Mouse (Mus musculus) heart, adult 2 months (tissue): ENCODE results near the gene Trpv4. TPM values are rescaled to one million over a fixed set of nuclear protein-coding genes. Genes with fewer than 3 reads are reported as not detected.

Experiments used
- DNase-seq, 2 experiments: peaks; one replicate each; pipeline ENCODE4 v3.0.0; 2021
- H3K27ac ChIP-seq: fragments of 200-600 bp; 2 replicates; pipeline ENCODE4 v1.8.1; 2022
- H3K27me3 ChIP-seq: fragments of 200-500 bp; 2 replicates; pipeline ENCODE4 v1.6.1; 2012; ENCODE audit warnings: mild to moderate bottlenecking, low read length, inconsistent platforms, mixed read lengths; ENCODE audit not compliant: control insufficient read depth, insufficient read depth
- H3K36me3 ChIP-seq: fragments of 200-500 bp; 2 replicates; pipeline ENCODE4 v1.6.1; 2012; ENCODE audit warnings: low read length, inconsistent platforms; ENCODE audit not compliant: control insufficient read depth, insufficient read depth
- H3K4me1 ChIP-seq: fragments of 200-500 bp; 2 replicates; pipeline ENCODE4 v1.6.1; 2011; ENCODE audit warnings: low read length; ENCODE audit not compliant: control insufficient read depth, insufficient read depth
- H3K4me3 ChIP-seq: fragments of 200-600 bp; 2 replicates; pipeline ENCODE4 v1.8.1; 2022
- H3K79me2 ChIP-seq: fragments of 200-500 bp; replicated peaks from 2 replicates; pipeline ENCODE4 v1.6.1; 2012; ENCODE audit warnings: mild to moderate bottlenecking, inconsistent platforms, low read length, moderate library complexity, mixed read lengths; ENCODE audit not compliant: control insufficient read depth, insufficient read depth
- H3K9ac ChIP-seq: fragments of 200-500 bp; 2 replicates; pipeline ENCODE4 v1.6.1; 2012; ENCODE audit warnings: low read depth, mild to moderate bottlenecking, control low read depth, inconsistent platforms, low read length, mixed read lengths
- CTCF ChIP-seq: fragments of 200-600 bp; IDR thresholded peaks from 2 replicates; pipeline ENCODE4 v1.8.1; 2022; ENCODE audit warnings: antibody characterized with exemption, mild to moderate bottlenecking, moderate library complexity
- EP300 ChIP-seq: fragments of 200-500 bp; IDR thresholded peaks from 2 replicates; pipeline ENCODE4 v1.6.1; 2011; ENCODE audit warnings: low read depth, low read length, control low read depth; ENCODE audit not compliant: insufficient read depth
- POLR2A ChIP-seq: fragments of 200-500 bp; IDR thresholded peaks from 2 replicates; pipeline ENCODE4 v1.6.1; 2011; ENCODE audit warnings: mild to moderate bottlenecking, low read depth, low read length, control low read depth; ENCODE audit not compliant: insufficient read depth
- WGBS: fragments of 180-500 bp; shearing (Covaris S2); methylation state at CpG from one replicate; pipeline ENCODE4 v1.1.7; 2018; 5-methylcytosine and 5-hydroxymethylcytosine counted together
- intact Hi-C: fragments of 180-260 bp; cut with DNase I; formaldehyde crosslinking; loops from one replicate; pipeline ENCODE4 v1.15.1; 2025
- polyA plus RNA-seq: library from polyadenylated mRNA; depleted of rRNA; stranded (reverse); fragments of >200 nt; gene quantifications from 2 replicates; pipeline ENCODE4 v1.2.3, GENCODE M21; 2012
- total RNA-seq, 2 experiments: library from RNA; stranded (reverse); gene quantifications; 2 replicates each; pipeline ENCODE4 v1.2.3; 2021

Gene Trpv4
- total and polyA plus RNA-seq, 3 experiments = 3.6 to 7.5 (median 5.1) TPM

DNA sequence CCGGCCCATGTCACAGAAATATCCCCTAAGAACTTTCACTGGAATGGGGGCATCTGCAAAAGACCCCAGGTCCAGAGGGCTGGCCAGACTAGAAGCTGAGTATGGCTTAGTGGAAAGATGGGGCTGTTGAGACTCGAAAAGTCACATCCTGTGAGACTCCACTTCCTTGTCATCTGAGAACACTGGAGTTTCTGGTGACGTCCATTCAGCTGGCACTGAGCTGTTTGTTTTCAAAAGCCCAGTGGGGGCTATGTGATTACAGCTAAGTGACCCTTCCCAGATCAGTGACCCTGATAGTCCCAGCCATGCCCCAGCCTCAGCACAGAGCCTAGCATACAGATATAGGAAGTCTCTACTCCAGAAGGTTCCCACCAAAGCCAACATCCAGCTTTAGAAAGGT lies 6.8 kb downstream of the Trpv4 start:
- no peak for TF ChIP-seq POLR2A
- no peak for TF ChIP-seq CTCF
- TF ChIP-seq EP300 = no peak
- peak overlapping the region; percentile 23; the same call in 1 of the 2 replicates for H3K9ac ChIP-seq
- peaks cover 11% of the 10 kb centered on the region for H3K4me1 ChIP-seq
- no peaks in the 10 kb centered on the region for H3K36me3 ChIP-seq
- no peak for DNase-seq
- no peaks in the 10 kb centered on the region for H3K27me3 ChIP-seq
- H3K27ac ChIP-seq = peak overlapping the region; percentile 13
- no peak overlapping the region for H3K4me3 ChIP-seq
- 33% methylated on average over 3 of the region's 3 CpGs for WGBS
- no peaks in the 10 kb centered on the region for H3K79me2 ChIP-seq
- intact Hi-C loops = loop anchor here (2.0 kb wide), 1 partner anchor 15 kb away; no protein-coding TSS in a partner anchor

DNA sequence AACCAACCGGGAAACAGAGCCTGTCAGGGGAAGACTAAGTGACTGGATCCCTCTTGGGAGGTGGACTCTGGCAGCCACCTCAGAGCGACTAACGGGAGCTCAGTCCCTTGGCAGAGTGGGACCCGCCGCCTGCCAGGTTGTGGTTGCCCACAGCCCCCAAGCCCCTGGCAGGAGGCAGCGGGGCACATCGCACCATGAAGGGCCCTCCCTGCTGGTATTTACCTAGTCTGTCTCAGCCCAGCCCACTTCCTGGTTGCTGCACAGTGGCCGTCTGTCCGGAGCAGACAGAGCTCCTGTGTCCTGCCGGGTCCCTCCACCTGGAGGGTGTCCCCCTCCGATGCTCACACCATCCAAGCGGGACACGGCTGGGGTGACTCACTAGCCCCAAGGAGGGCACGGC lies 7.2 kb downstream of the Trpv4 start:
- H3K9ac ChIP-seq = peak overlapping the region; percentile 23; the same call in 1 of the 2 replicates
- H3K4me3 ChIP-seq = no peak overlapping the region
- H3K27me3 ChIP-seq = no peaks in the 10 kb centered on the region
- H3K4me1 ChIP-seq = peaks cover 11% of the 10 kb centered on the region
- 33% methylated on average over 14 of the region's 14 CpGs for WGBS
- no peaks in the 10 kb centered on the region for H3K36me3 ChIP-seq
- peak overlapping the region; percentile 13 for H3K27ac ChIP-seq
- intact Hi-C loops = loop anchor here (2.0 kb wide), 1 partner anchor 16 kb away; no protein-coding TSS in a partner anchor
- H3K79me2 ChIP-seq = no peaks in the 10 kb centered on the region
- DNase-seq = no peak
- TF ChIP-seq CTCF (no peak), EP300 (no peak), POLR2A (no peak)

DNA sequence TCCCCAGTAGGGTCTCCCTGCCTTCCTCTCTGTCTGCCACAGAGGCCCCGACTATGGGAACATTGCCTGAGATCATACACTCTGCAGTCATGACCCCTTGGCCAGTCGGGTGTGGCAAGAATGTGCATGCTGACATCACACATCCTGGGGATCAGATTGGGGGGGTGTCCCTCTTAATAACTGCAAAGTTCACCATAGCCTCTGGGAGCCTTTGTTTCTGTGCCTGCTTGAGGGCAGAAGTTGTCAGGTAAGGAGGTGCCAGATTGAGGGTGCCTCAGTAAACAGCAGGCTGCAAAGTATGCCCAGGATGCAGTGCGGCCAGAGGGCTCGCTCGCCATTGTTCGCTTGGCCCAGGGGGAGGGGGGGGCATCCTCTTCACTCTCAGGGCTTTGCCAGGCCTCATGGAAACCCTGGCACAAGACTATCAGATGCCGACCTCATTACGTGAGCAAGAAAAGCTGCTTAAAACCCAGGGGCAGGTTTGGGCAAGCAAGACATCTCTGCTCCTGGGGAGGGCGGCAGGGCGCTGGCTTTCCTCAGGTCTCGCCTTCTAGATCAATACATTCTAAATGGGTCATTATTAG lies 9.4 kb downstream of the Trpv4 start:
- intact Hi-C loops = no loop called here
- 71% methylated on average over 11 of the region's 11 CpGs for WGBS
- no peaks in the 10 kb centered on the region for H3K27me3 ChIP-seq

DNA sequence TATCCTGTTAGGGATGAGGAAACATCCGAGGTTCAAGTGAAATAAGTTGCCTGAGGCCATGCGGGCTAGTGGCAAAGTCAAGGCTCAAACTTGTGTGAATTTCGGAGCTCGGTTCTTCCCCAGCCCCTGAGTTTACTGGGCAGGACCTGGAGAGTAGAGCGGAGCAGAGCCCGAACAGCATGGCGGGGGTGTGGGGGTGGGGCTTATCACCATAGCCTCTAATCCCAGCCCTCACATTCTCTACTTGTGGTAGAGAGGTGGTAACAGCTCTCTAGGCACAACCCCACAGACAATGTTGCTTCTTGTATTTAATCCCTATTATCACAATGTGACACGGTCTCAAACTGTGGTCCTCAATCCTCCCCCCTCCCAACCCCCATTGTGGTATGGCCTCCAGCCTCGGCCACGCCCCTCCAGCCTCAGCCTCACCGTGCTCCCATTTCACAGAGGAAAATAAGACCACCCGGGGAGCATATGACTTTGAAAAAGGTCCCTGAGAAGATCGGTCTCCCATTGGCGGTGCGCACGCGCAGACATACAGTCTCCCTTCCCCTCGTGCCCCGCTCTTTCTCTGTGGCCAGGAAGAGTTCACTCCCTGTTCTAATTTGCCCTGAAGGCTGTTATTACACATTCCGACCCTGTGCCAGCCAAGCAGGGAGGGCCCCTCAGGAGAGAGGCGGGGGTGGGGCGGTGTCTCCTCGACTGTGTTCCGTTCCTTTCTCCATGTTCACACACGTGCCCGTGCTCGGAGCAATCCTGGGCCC lies 10.8 kb downstream of the Trpv4 start:
- H3K4me1 ChIP-seq = peaks cover 1% of the 10 kb centered on the region
- H3K9ac ChIP-seq = peak overlapping the region; percentile 32
- 8% methylated on average over 27 of the region's 27 CpGs for WGBS
- no peak for TF ChIP-seq EP300
- no peak for TF ChIP-seq POLR2A
- H3K79me2 ChIP-seq = no peaks in the 10 kb centered on the region
- intact Hi-C loops = no loop called here
- H3K27me3 ChIP-seq = no peaks in the 10 kb centered on the region
- H3K36me3 ChIP-seq = no peaks in the 10 kb centered on the region
- peak; percentile 49 to 50 for DNase-seq
- H3K4me3 ChIP-seq = no peak overlapping the region; the same call in 1 of the 2 replicates
- 0 out of 2 replicates have a peak overlapping the region, but pooled peaks have one; percentile 10 for H3K27ac ChIP-seq

More for the DNA sequence above, 9.4 kb downstream of the Trpv4 start:
- Histone ChIP-seq H3K27ac (peak overlapping the region; percentile 60), H3K79me2 (no peaks in the 10 kb centered on the region), H3K9ac (no peak overlapping the region), H3K4me1 (peaks cover 5% of the 10 kb centered on the region), H3K36me3 (no peaks in the 10 kb centered on the region), H3K4me3 (no peak overlapping the region)
- TF ChIP-seq EP300 (0 out of 2 replicates have a peak, but pooled peaks have one; percentile 10), POLR2A (0 out of 2 replicates have a peak, but pooled peaks have one; percentile 14), CTCF (no peak)
- peak in 1 of 2 experiments; percentile 48 for DNase-seq

DNA sequence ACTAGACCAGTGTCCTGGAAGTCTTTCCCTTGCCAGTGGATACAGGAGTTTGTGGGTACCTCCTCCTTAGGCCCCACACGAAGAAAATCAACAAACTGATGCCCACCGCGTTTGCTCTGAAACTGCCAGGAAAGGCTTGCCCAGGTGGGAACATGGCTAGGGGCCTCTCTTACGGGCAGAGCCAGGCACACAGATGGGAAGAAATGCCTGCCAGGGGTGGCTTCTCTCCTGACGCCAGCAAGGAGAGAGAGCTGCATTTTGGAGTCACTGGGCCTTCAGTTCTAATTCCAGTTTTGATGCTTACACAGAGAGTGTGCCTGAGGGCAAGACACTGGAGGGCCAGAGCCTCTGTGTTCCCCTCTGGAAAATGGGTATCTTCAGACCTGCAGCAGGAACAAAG lies 12.3 kb downstream of the Trpv4 start:
- no peak overlapping the region for H3K4me3 ChIP-seq
- no peaks in the 10 kb centered on the region for H3K27me3 ChIP-seq
- intact Hi-C loops = no loop called here
- H3K4me1 ChIP-seq = no peaks in the 10 kb centered on the region; the same call in none of the 2 replicates
- no peak overlapping the region for H3K27ac ChIP-seq
- TF ChIP-seq EP300 = no peak
- no peak for TF ChIP-seq CTCF
- TF ChIP-seq POLR2A = no peak
- no peak for DNase-seq
- H3K79me2 ChIP-seq = no peaks in the 10 kb centered on the region
- no peaks in the 10 kb centered on the region for H3K36me3 ChIP-seq
- H3K9ac ChIP-seq = no peak overlapping the region
- 88% methylated on average over 5 of the region's 5 CpGs for WGBS

DNA sequence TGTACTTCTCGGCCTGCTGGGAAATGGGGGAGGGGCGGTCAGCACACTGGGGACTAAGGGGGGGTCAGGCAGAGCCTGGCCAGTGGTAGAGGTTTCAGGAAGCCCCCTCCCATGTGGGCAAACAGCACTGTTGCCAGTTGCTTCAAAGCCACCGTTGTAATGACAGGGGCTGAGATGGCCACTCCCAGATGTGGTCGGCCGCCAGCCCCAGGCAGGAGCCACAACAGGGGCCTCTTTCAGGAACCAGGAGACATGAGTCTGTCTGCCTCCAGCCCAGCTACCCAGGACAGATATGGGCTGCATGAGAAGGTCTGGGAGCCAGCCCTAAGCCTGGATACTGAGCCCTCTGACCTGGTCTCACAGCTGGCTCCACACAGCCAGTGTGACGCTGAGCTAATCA lies 13.3 kb downstream of the Trpv4 start:
- Histone ChIP-seq H3K27me3 (no peaks in the 10 kb centered on the region), H3K36me3 (no peaks in the 10 kb centered on the region), H3K27ac (no peak overlapping the region), H3K4me1 (no peaks in the 10 kb centered on the region; the same call in none of the 2 replicates), H3K79me2 (no peaks in the 10 kb centered on the region), H3K4me3 (no peak overlapping the region), H3K9ac (no peak overlapping the region)
- DNase-seq = no peak
- TF ChIP-seq POLR2A (no peak), EP300 (no peak), CTCF (no peak)
- intact Hi-C loops = no loop called here
- whole genome bisulfite sequencing = 50% methylated on average over 6 of the region's 6 CpGs
